Mouse (Mus musculus): ENCODE results near the gene Gpr35. TPM values are rescaled to one million over a fixed set of nuclear protein-coding genes. Genes with fewer than 3 reads are reported as not detected.

Gene Gpr35
- polyA plus RNA-seq, 1 experiment from 2014 or later: 0.08 TPM

GRCm38 (mm10) chr1:93018716-93019115 lies 68.1 kb downstream of the Gpr35 start:
- H3K9ac ChIP-seq (replicated peaks): no peak overlapping the region
- WGBS: 86% methylated on average over 10 of the region's 10 CpGs
- H3K4me2 ChIP-seq: no peak overlapping the region
- no peaks in the 10 kb centered on the region for H3K4me1 ChIP-seq (replicated peaks)
- no peaks in the 10 kb centered on the region for H3K27me3 ChIP-seq
- H3K27ac ChIP-seq: no peak overlapping the region
- no peaks in the 10 kb centered on the region; the same call in 1 of the 2 replicates for H3K36me3 ChIP-seq
- H3K9me3 ChIP-seq: no peaks in the 10 kb centered on the region
- no peak for ATAC-seq (ENCODE audit: insufficient number of reproducible peaks, insufficient read depth, low FRiP score, low TSS enrichment, low read depth)
- no peak overlapping the region for H3K4me3 ChIP-seq (replicated peaks)

GRCm38 (mm10) chr1:93020602-93021001 lies 69.9 kb downstream of the Gpr35 start:
- no peak overlapping the region for H3K4me3 ChIP-seq (replicated peaks)
- no peaks in the 10 kb centered on the region; the same call in 1 of the 2 replicates for H3K36me3 ChIP-seq
- no peaks in the 10 kb centered on the region for H3K4me1 ChIP-seq (replicated peaks)
- no peak for ATAC-seq (ENCODE audit: insufficient number of reproducible peaks, insufficient read depth, low FRiP score, low TSS enrichment, low read depth)
- no peak overlapping the region for H3K4me2 ChIP-seq
- H3K27me3 ChIP-seq: no peaks in the 10 kb centered on the region
- no peaks in the 10 kb centered on the region for H3K9me3 ChIP-seq
- no peak overlapping the region for H3K9ac ChIP-seq (replicated peaks)
- H3K27ac ChIP-seq: no peak overlapping the region
- 75% methylated on average over 4 of the region's 4 CpGs for WGBS

- no peak overlapping the region for H3K9ac ChIP-seq (replicated peaks)
- no peaks in the 10 kb centered on the region for H3K27me3 ChIP-seq
- H3K4me2 ChIP-seq: no peak overlapping the region
- 89% methylated on average over 8 of the region's 8 CpGs for WGBS
- H3K9me3 ChIP-seq: no peaks in the 10 kb centered on the region
- H3K4me1 ChIP-seq (replicated peaks): no peaks in the 10 kb centered on the region
- no peak overlapping the region for H3K4me3 ChIP-seq (replicated peaks)
- H3K36me3 ChIP-seq: no peaks in the 10 kb centered on the region; the same call in 1 of the 2 replicates
- no peak overlapping the region for H3K27ac ChIP-seq
- no peak for ATAC-seq (ENCODE audit: insufficient number of reproducible peaks, insufficient read depth, low FRiP score, low TSS enrichment, low read depth)
Measured at GRCm38 (mm10) chr1:93026600-93026999, 75.9 kb downstream of the Gpr35 start.

GRCm38 (mm10) chr1:93029387-93029786 lies 78.7 kb downstream of the Gpr35 start:
- no peak overlapping the region for H3K27ac ChIP-seq
- H3K27me3 ChIP-seq: no peaks in the 10 kb centered on the region
- no peaks in the 10 kb centered on the region for H3K9me3 ChIP-seq
- 0 out of 2 replicates have a peak, but pooled peaks cover under 1% of the 10 kb centered on the region for H3K4me1 ChIP-seq (replicated peaks)
- H3K9ac ChIP-seq (replicated peaks): no peak overlapping the region
- no peak overlapping the region for H3K4me3 ChIP-seq (replicated peaks)
- WGBS: 95% methylated on average over 10 of the region's 10 CpGs
- ATAC-seq (ENCODE audit: insufficient number of reproducible peaks, insufficient read depth, low FRiP score, low TSS enrichment, low read depth): no peak
- H3K4me2 ChIP-seq: no peak overlapping the region
- no peaks in the 10 kb centered on the region for H3K36me3 ChIP-seq

- H3K4me1 ChIP-seq (replicated peaks): peaks cover 5% of the 10 kb centered on the region; the same call in 1 of the 2 replicates
- no peak overlapping the region for H3K9ac ChIP-seq (replicated peaks)
- no peak overlapping the region for H3K4me2 ChIP-seq
- WGBS: 71% methylated on average over 2 of the region's 2 CpGs
- ATAC-seq (ENCODE audit: insufficient number of reproducible peaks, insufficient read depth, low FRiP score, low TSS enrichment, low read depth): no peak
- H3K27ac ChIP-seq: no peak overlapping the region
- no peaks in the 10 kb centered on the region for H3K36me3 ChIP-seq
- no peaks in the 10 kb centered on the region for H3K9me3 ChIP-seq
- H3K27me3 ChIP-seq: no peaks in the 10 kb centered on the region
- H3K4me3 ChIP-seq (replicated peaks): no peak overlapping the region
Measured at GRCm38 (mm10) chr1:93030060-93030459, 79.4 kb downstream of the Gpr35 start.

- Histone ChIP-seq H3K9ac (replicated peaks) (no peak overlapping the region), H3K27me3 (no peaks in the 10 kb centered on the region; the same call in 1 of the 2 replicates), H3K4me1 (replicated peaks) (peaks cover 5% of the 10 kb centered on the region; the same call in 1 of the 2 replicates), H3K9me3 (no peaks in the 10 kb centered on the region), H3K4me3 (replicated peaks) (no peak overlapping the region), H3K27ac (no peak overlapping the region), H3K36me3 (no peaks in the 10 kb centered on the region), H3K4me2 (no peak overlapping the region)
- 78% methylated on average over 3 of the region's 3 CpGs for WGBS
- ATAC-seq (ENCODE audit: insufficient number of reproducible peaks, insufficient read depth, low FRiP score, low TSS enrichment, low read depth): no peak
Measured at GRCm38 (mm10) chr1:93031199-93031598, 80.5 kb downstream of the Gpr35 start.

- Histone ChIP-seq H3K36me3 (peaks cover 5% of the 10 kb centered on the region; the same call in 1 of the 2 replicates), H3K9ac (replicated peaks) (no peak overlapping the region), H3K4me1 (replicated peaks) (peaks cover 5% of the 10 kb centered on the region; the same call in 1 of the 2 replicates), H3K27me3 (no peaks in the 10 kb centered on the region; the same call in 1 of the 2 replicates), H3K9me3 (peaks cover 9% of the 10 kb centered on the region; the same call in 1 of the 2 replicates), H3K27ac (no peak overlapping the region), H3K4me3 (replicated peaks) (no peak overlapping the region), H3K4me2 (no peak overlapping the region)
- no peak for ATAC-seq (ENCODE audit: insufficient number of reproducible peaks, insufficient read depth, low FRiP score, low TSS enrichment, low read depth)
- 58% methylated on average over 8 of the region's 8 CpGs for WGBS
Measured at GRCm38 (mm10) chr1:93033989-93034388, 83.3 kb downstream of the Gpr35 start.

- H3K4me2 ChIP-seq: no peak overlapping the region
- H3K9me3 ChIP-seq: peaks cover 9% of the 10 kb centered on the region; the same call in 1 of the 2 replicates
- 76% methylated on average over 4 of the region's 4 CpGs for WGBS
- no peak overlapping the region for H3K27ac ChIP-seq
- ATAC-seq (ENCODE audit: insufficient number of reproducible peaks, insufficient read depth, low FRiP score, low TSS enrichment, low read depth): no peak
- H3K4me3 ChIP-seq (replicated peaks): no peak overlapping the region
- peaks cover 5% of the 10 kb centered on the region; the same call in 1 of the 2 replicates for H3K4me1 ChIP-seq (replicated peaks)
- no peak overlapping the region for H3K9ac ChIP-seq (replicated peaks)
- H3K36me3 ChIP-seq: peaks cover 5% of the 10 kb centered on the region; the same call in 1 of the 2 replicates
- H3K27me3 ChIP-seq: no peaks in the 10 kb centered on the region; the same call in 1 of the 2 replicates
Measured at GRCm38 (mm10) chr1:93035981-93036380, 85.3 kb downstream of the Gpr35 start.

Other genes with a start within 250 kb of the Gpr35 start
- gene Gpc1, start 119.2 kb upstream of the Gpr35 start, polyA plus RNA-seq (2016; fragmentation: Nextera tagmentation; extraction: Ambion mirVana): 82.2 and 87.9 TPM in 2 replicates
- 0.40 and 0.55 TPM in 2 replicates for gene Ankmy1, start 48.0 kb upstream of the Gpr35 start, polyA plus RNA-seq (2016; fragmentation: Nextera tagmentation; extraction: Ambion mirVana)
- gene Dusp28, start 43.9 kb upstream of the Gpr35 start, polyA plus RNA-seq (2016; fragmentation: Nextera tagmentation; extraction: Ambion mirVana): 9.6 and 10.8 TPM in 2 replicates
- 37.9 and 38.1 TPM in 2 replicates for gene Rnpepl1, start 40.1 kb upstream of the Gpr35 start, polyA plus RNA-seq (2016; fragmentation: Nextera tagmentation; extraction: Ambion mirVana)
- 39.6 and 40.2 TPM in 2 replicates for gene Capn10, start 16.5 kb upstream of the Gpr35 start, polyA plus RNA-seq (2016; fragmentation: Nextera tagmentation; extraction: Ambion mirVana)
- gene Aqp12, start 55.5 kb downstream of the Gpr35 start, polyA plus RNA-seq (2016; fragmentation: Nextera tagmentation; extraction: Ambion mirVana): not detected in 2 replicates
- 10.3 and 12.4 TPM in 2 replicates for gene Kif1a, start 151.1 kb downstream of the Gpr35 start, polyA plus RNA-seq (2016; fragmentation: Nextera tagmentation; extraction: Ambion mirVana)
- gene Agxt, start 184.4 kb downstream of the Gpr35 start, polyA plus RNA-seq (2016; fragmentation: Nextera tagmentation; extraction: Ambion mirVana): not detected in 2 replicates
- gene 2310007B03Rik, start 210.1 kb downstream of the Gpr35 start, polyA plus RNA-seq (2016; fragmentation: Nextera tagmentation; extraction: Ambion mirVana): 0.10 and 0.18 TPM in 2 replicates
- 0.27 and 0.33 TPM in 2 replicates for gene Crocc2, start 217.9 kb downstream of the Gpr35 start, polyA plus RNA-seq (2016; fragmentation: Nextera tagmentation; extraction: Ambion mirVana)